Mouse (Mus musculus) mouse trophoblast stem cell (cell line): Measurements from ENCODE around the gene Chrnb2.

ENCODE experiments used
- in situ Hi-C, 2 experiments: fragments of 300-500 bp; cut with MseI, MboI; formaldehyde crosslinking; loops; 2 replicates in 1 of 2; 3 replicates in 1 of 2; pipeline ENCODE4 v1.15.1; 2025

The Chrnb2 gene

GRCm38 (mm10) chr3:89780102-89780501, 15.7 kb upstream of the Chrnb2 start:
- in situ Hi-C loops, result no loop called here

- in situ Hi-C loops, result no loop called here
Observed at GRCm38 (mm10) chr3:89776001-89776400, 11.6 kb upstream of the Chrnb2 start.

GRCm38 (mm10) chr3:89774236-89774960, 10.0 kb upstream of the Chrnb2 start:
- in situ Hi-C loops, result no loop called here

- in situ Hi-C loops, result no loop called here
Observed at GRCm38 (mm10) chr3:89773740-89774211, 9.3 kb upstream of the Chrnb2 start.

GRCm38 (mm10) chr3:89772968-89773709, 8.7 kb upstream of the Chrnb2 start, which contains the start of gene Ube2q1:
TSS of gene Ube2q1 (plus strand) at chr3:89773616.
- in situ Hi-C loops, result no loop called here

GRCm38 (mm10) chr3:89772588-89772967, 8.1 kb upstream of the Chrnb2 start:
- in situ Hi-C loops, result no loop called here

- in situ Hi-C loops, result no loop called here
Observed at GRCm38 (mm10) chr3:89770425-89771002, 6.1 kb upstream of the Chrnb2 start.

- in situ Hi-C loops, result loop anchor here in 1 of 2 experiments (5.0 kb wide), 1 partner anchor 37 kb away; no protein-coding TSS in a partner anchor
Observed at GRCm38 (mm10) chr3:89769584-89769983, 5.2 kb upstream of the Chrnb2 start.

- in situ Hi-C loops, result no loop called here
Observed at GRCm38 (mm10) chr3:89759786-89760185, 4.6 kb downstream of the Chrnb2 start.

GRCm38 (mm10) chr3:89757851-89758250, 6.6 kb downstream of the Chrnb2 start:
- in situ Hi-C loops, result no loop called here

GRCm38 (mm10) chr3:89755283-89755682, 9.1 kb downstream of the Chrnb2 start:
- in situ Hi-C loops, result no loop called here

GRCm38 (mm10) chr3:89752307-89752706, 12.1 kb downstream of the Chrnb2 start:
- in situ Hi-C loops, result no loop called here

GRCm38 (mm10) chr3:89738509-89738908, 25.9 kb downstream of the Chrnb2 start:
- in situ Hi-C loops, result no loop called here

- in situ Hi-C loops, result loop anchor here in 1 of 2 experiments (5.0 kb wide), 1 partner anchor 35 kb away; no protein-coding TSS in a partner anchor
Observed at GRCm38 (mm10) chr3:89732091-89732490, 32.3 kb downstream of the Chrnb2 start.

GRCm38 (mm10) chr3:89730350-89731331, 33.8 kb downstream of the Chrnb2 start:
- in situ Hi-C loops, result loop anchor here in 1 of 2 experiments (5.0 kb wide), 1 partner anchor 37 kb away; no protein-coding TSS in a partner anchor

- in situ Hi-C loops, result no loop called here
Observed at GRCm38 (mm10) chr3:89728848-89729247, 35.6 kb downstream of the Chrnb2 start.

GRCm38 (mm10) chr3:89727028-89727427, 37.4 kb downstream of the Chrnb2 start:
- in situ Hi-C loops, result no loop called here

GRCm38 (mm10) chr3:89723400-89724084, 40.9 kb downstream of the Chrnb2 start:
- in situ Hi-C loops, result no loop called here

GRCm38 (mm10) chr3:89722032-89722431, 42.4 kb downstream of the Chrnb2 start:
- in situ Hi-C loops, result no loop called here

GRCm38 (mm10) chr3:89715967-89716256, 48.5 kb downstream of the Chrnb2 start:
- in situ Hi-C loops, result no loop called here
